Mouse (Mus musculus) megakaryocyte, embryonic 14.5 days (primary cell): ENCODE results near the gene Cdh22. TPM values are rescaled to one million over a fixed set of nuclear protein-coding genes. Genes with fewer than 3 reads are reported as not detected.

Source experiments
- H3K27me3 ChIP-seq: replicated peaks from 2 replicates; pipeline ENCODE3; 2012; ENCODE audit warnings: inconsistent platforms
- H3K36me3 ChIP-seq: replicated peaks from 2 replicates; pipeline ENCODE3; 2012; ENCODE audit warnings: low read length, inconsistent platforms, mixed read lengths
- H3K4me1 ChIP-seq: 2 replicates; pipeline ENCODE4 v1.6.1; 2012; ENCODE audit warnings: inconsistent platforms
- H3K4me3 ChIP-seq: replicated peaks from 2 replicates; pipeline ENCODE3; 2012; ENCODE audit warnings: moderate library complexity, mild to moderate bottlenecking, inconsistent platforms
- H3K9me3 ChIP-seq: 2 replicates; pipeline ENCODE4 v1.6.1; 2012; ENCODE audit warnings: inconsistent platforms
- FLI1 ChIP-seq: IDR thresholded peaks from 2 replicates; pipeline ENCODE4 v1.6.1; 2012; ENCODE audit warnings: low read length, inconsistent platforms, mixed read lengths
- GATA1 ChIP-seq: IDR thresholded peaks from 3 replicates; pipeline ENCODE4 v1.6.1; 2012; ENCODE audit warnings: mixed read lengths, low read length, inconsistent platforms, borderline replicate concordance
- polyA plus RNA-seq: library from polyadenylated mRNA; stranded (reverse); fragments of >175 nt; gene quantifications from 2 replicates; pipeline ENCODE4 v1.2.3, GENCODE M21; 2012; ENCODE audit warnings: low replicate concordance; ENCODE audit not compliant: insufficient read depth

The Cdh22 gene
- polyA plus RNA-seq, 1 experiment: 0.23 TPM

DNA sequence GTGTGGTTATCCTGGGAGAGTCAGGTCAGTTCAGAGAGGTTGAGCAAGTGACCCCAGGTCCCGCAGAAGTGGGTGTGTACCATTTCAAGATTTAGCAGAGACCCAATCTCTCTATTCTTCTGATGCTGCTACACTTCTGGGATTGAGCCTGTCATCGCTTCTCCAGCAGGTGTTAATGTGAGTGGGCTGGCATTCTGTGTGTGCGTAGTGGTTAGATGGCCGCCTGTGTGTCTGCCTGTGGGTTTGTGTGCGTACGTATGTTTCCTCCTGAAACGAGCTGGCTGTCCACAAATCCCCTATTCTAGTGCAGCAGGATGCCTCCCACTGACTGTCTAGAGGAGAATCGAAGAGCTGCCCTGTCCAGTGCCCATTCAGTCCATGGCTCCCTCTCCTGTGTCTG is 156.6 kb downstream of the Cdh22 start:
- no peak for TF ChIP-seq GATA1
- TF ChIP-seq FLI1: no peak
- H3K36me3 ChIP-seq: no peaks in the 10 kb centered on the region
- H3K9me3 ChIP-seq: no peaks in the 10 kb centered on the region
- no peak overlapping the region for H3K4me3 ChIP-seq
- peaks cover 83% of the 10 kb centered on the region for H3K27me3 ChIP-seq
- H3K4me1 ChIP-seq: peaks cover 9% of the 10 kb centered on the region; the same call in 1 of the 2 replicates

DNA sequence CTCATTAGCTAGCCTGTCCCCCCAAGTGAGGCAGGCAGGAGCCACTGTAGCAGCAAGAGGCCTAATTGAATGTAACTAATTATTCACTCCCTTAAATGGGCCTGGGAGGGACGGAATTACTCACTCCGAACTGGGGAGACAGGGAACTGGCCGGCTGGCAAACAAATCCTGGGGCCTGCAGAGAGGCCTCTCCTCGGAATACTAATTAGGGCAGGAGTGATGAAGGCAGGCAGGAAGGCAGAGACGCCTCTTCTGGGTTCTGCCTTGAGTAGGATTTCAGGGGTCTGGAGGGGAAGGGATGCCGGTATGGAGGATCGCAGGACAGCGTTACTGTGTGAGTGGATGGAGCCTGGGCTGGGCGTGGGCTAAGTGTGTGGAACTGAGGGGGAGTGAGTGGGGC is 157.6 kb downstream of the Cdh22 start:
- H3K36me3 ChIP-seq: no peaks in the 10 kb centered on the region
- H3K9me3 ChIP-seq: no peaks in the 10 kb centered on the region
- TF ChIP-seq GATA1 (no peak), FLI1 (no peak)
- no peak overlapping the region for H3K4me3 ChIP-seq
- H3K27me3 ChIP-seq: peaks cover 92% of the 10 kb centered on the region
- peaks cover 9% of the 10 kb centered on the region; the same call in 1 of the 2 replicates for H3K4me1 ChIP-seq

DNA sequence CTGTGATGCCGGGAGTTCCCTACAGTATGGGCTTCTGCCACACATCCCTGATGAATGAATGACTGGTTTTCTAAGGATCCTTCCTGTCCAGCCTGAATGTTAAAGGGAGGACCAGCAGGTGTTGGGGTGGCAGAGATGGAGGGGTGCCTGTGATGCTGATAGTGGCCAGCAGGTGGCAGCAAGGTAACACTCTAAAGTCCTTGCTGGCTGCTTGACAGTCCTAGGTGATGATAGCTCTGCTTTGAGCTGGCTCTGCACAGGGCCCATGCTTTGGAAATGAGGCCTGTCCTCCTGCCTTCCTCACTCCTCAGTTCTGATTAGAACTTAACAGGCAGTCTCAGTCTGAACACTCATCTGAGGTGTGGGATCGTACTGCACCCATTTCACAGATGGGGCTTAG is 159.7 kb downstream of the Cdh22 start:
- H3K4me3 ChIP-seq: no peak overlapping the region
- TF ChIP-seq FLI1 (no peak), GATA1 (no peak)
- no peaks in the 10 kb centered on the region for H3K36me3 ChIP-seq
- H3K9me3 ChIP-seq: no peaks in the 10 kb centered on the region
- peaks cover 9% of the 10 kb centered on the region; the same call in 1 of the 2 replicates for H3K4me1 ChIP-seq
- H3K27me3 ChIP-seq: peaks cover 95% of the 10 kb centered on the region

DNA sequence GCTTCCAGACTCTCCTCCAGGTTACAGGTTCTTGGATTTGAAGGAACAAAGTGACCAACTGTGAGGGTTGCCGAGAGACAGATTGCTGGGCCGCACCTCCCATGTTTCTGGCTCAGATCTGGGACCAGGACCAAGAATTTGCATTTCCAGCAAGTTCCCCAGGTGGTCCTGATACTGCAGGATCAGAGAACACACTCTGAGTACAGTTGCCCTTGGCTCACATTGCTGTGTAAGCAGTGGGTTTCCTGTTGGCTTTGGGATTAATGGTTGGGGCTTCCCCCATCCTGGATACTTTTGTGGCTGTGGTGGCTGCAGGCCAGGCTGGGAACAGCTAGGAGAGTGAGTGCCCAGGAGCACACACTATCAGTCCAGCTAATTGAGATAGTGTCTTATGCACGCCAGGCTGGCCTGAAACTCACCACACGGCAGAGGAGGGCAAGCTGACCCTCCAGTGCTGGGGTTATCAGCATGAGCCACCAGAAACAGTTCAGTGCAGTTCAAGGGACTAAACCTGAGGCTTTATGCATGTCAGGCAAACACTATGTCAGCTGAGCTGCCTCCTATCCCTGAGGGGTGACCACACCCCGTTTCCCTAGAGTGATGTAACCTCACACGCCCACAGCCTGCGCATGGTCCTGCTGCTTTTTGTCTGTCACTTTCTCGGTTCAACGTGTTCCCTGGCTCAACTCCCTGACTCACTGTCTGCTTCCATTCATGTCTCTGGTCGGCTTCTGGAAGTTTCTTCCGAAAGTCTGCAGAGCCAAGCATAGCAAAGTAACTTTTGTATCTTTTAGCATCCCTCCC is 160.4 kb downstream of the Cdh22 start:
- peaks cover 95% of the 10 kb centered on the region for H3K27me3 ChIP-seq
- no peaks in the 10 kb centered on the region for H3K36me3 ChIP-seq
- no peaks in the 10 kb centered on the region for H3K9me3 ChIP-seq
- no peak for TF ChIP-seq FLI1
- no peak for TF ChIP-seq GATA1
- no peak overlapping the region for H3K4me3 ChIP-seq
- peaks cover 9% of the 10 kb centered on the region; the same call in 1 of the 2 replicates for H3K4me1 ChIP-seq

DNA sequence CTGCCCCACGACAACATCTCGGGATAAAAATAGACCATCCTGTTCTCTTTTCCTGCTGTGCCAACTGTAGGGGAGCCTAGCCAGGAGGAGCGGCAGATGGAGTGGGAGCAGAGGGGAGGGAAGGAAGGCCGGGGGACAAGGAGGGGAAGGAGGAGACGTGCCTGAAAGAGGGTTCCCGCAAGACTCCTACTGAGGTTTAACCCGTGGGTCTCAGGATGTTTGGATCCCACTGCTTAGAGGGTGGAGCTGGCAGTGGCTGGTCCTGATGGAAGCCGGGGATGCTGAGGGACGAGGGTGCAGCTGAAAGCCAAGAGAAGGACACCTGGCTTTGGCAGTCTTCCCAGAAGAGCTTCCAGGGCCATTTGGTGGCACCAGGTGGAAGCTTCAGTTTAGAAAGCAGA is 161.3 kb downstream of the Cdh22 start:
- Histone ChIP-seq H3K27me3 (peaks cover 94% of the 10 kb centered on the region), H3K4me3 (no peak overlapping the region), H3K9me3 (no peaks in the 10 kb centered on the region), H3K36me3 (no peaks in the 10 kb centered on the region), H3K4me1 (peaks cover 9% of the 10 kb centered on the region; the same call in 1 of the 2 replicates)
- no peak for TF ChIP-seq FLI1
- TF ChIP-seq GATA1: no peak

DNA sequence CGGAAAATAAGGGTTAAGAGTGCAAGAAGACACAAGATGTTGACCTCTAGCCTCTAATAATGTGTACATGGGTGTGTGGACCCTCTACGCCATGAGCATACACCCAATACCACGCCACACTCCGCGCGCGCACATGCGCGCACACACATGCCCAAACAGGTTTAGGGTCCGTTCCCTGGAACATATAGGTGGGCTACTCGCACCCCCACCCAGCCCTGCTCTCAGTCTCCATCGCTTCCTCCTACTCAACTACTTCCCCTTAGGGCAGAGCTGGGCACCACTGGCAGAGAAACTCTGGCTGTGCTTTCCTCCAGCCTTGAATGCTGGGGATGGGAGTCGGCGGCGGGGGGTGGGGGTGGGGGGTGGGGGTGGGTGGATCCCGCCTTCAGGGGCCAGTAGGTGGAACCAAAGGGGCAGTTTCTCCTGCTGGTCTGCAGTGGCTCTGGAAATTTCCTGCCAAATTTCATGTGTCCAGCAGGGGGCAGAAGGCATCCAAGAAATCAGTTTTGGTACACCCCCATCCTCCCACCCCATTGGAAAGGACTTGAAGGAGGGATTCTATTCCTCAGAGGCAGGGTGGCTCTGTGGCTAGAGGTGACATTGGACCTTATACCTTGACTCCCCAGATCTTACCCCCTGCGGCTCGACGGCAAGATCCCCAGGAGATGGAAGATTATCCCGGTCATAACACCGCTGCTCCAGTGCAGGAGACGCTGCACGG is 164.4 kb downstream of the Cdh22 start:
- Histone ChIP-seq H3K36me3 (no peaks in the 10 kb centered on the region), H3K27me3 (peaks cover 87% of the 10 kb centered on the region), H3K4me3 (no peak overlapping the region), H3K9me3 (no peaks in the 10 kb centered on the region), H3K4me1 (peaks cover 12% of the 10 kb centered on the region; the same call in 1 of the 2 replicates)
- no peak for TF ChIP-seq FLI1
- TF ChIP-seq GATA1: no peak

DNA sequence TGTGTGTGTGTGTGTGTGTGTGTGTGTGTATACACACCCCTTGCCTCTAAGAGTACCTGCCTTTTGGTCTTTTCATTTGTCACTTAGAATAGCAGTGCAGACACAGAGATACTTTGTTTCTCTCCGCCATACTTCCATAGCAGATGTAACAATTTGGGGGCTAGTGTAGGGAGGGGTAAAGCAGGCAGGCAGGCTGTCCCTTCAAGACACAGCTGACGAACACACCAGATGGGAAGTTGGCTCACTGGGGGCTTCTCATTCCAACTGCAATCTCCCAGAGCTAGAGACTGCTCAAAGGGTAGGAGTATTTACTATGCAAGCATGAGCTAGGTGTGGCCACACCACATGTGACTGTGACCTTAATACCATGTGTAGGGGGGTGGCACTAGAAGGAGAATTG is 165.8 kb downstream of the Cdh22 start:
- Histone ChIP-seq H3K4me1 (peaks cover 4% of the 10 kb centered on the region; the same call in 1 of the 2 replicates), H3K27me3 (peaks cover 80% of the 10 kb centered on the region), H3K9me3 (no peaks in the 10 kb centered on the region), H3K36me3 (no peaks in the 10 kb centered on the region), H3K4me3 (no peak overlapping the region)
- no peak for TF ChIP-seq FLI1
- no peak for TF ChIP-seq GATA1

DNA sequence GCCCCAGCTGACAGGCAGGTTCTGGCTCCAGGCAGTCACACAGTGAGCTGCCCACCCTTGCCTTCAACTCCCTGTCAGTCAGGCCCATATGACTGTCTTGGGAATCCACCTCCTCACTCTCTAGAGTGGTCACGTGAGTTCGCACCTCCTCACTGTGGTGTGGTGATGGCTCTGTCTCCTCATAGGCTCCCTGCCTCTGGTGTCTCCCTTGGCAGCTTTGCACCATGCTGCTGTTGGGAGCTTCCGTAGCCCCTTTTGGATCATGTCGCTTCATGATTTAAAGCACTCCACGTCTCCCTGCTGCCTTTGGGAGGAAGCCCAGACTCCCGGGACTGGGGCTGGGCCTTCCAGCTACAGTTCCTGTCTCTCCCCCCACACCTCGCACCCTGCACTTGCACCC is 170.2 kb downstream of the Cdh22 start:
- TF ChIP-seq GATA1 (no peak), FLI1 (no peak)
- peaks cover 66% of the 10 kb centered on the region for H3K27me3 ChIP-seq
- H3K36me3 ChIP-seq: no peaks in the 10 kb centered on the region
- peaks cover 3% of the 10 kb centered on the region; the same call in 1 of the 2 replicates for H3K4me1 ChIP-seq
- no peak overlapping the region for H3K4me3 ChIP-seq
- no peaks in the 10 kb centered on the region for H3K9me3 ChIP-seq

DNA sequence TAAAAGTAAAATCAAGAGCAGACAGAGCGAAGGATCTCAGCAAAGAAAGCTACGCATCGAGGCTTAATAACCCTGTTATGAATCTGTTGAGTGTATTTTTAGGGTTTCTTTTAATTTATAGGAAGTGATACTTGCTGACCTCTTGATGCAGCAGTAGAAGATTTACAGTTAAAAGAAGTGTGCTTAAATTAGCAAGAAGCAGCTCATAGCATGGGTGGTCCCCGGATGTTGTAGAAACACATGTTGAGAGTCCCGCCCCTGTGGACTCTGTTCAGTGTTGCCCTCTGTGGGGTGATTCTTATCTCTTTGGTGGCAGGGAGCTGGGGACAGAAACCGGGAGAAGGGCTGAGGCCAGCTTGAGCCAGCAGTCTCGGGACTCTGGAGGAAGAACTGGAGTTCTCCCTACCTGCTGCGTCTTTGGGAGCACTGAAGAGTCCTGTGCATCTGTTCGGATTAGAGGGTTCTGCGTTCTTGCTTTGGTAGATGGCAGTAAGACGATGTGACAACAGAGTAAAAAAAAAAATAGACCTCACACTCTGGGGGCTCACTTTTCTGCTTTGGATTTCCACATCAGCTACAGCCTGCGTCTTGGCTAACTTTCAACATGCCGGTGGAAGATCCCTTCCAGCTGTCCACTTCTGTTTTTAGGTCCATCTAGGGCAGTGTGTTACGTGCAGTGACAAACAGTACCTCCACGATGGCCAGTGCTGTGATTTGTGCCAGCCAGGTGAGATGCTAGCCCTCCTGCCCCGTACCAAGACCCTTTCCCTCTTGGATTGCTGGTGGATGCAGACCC is 172.8 kb downstream of the Cdh22 start:
- peaks cover 69% of the 10 kb centered on the region for H3K27me3 ChIP-seq
- no peaks in the 10 kb centered on the region for H3K9me3 ChIP-seq
- TF ChIP-seq FLI1: no peak
- no peak for TF ChIP-seq GATA1
- no peak overlapping the region for H3K4me3 ChIP-seq
- H3K36me3 ChIP-seq: no peaks in the 10 kb centered on the region
- no peaks in the 10 kb centered on the region for H3K4me1 ChIP-seq

Other genes with a start within 250 kb of the Cdh22 start
- 19.6 and 47.5 TPM in 2 replicates for gene Ncoa5, start 200.0 kb downstream of the Cdh22 start, polyA plus RNA-seq
- 0.12 TPM in 1 of 2 replicates, not detected in the other for gene Cd40, start 179.2 kb downstream of the Cdh22 start, polyA plus RNA-seq
- not detected in 2 replicates for gene 1700025C18Rik, start 144.1 kb downstream of the Cdh22 start, polyA plus RNA-seq
- gene Slc35c2, start 53.0 kb upstream of the Cdh22 start, polyA plus RNA-seq: 55.8 and 62.9 TPM in 2 replicates
- gene Elmo2, start 91.6 kb upstream of the Cdh22 start, polyA plus RNA-seq: 15.3 and 16.3 TPM in 2 replicates
- not detected in 2 replicates for gene Zfp663, start 133.9 kb upstream of the Cdh22 start, polyA plus RNA-seq
- gene Zfp334, start 153.4 kb upstream of the Cdh22 start, polyA plus RNA-seq: not detected in 2 replicates
- 2.1 TPM in 1 of 2 replicates, not detected in the other for gene Ocstamp, start 165.6 kb upstream of the Cdh22 start, polyA plus RNA-seq
- not detected in 2 replicates for gene Slc13a3, start 238.4 kb upstream of the Cdh22 start, polyA plus RNA-seq